Mouse (Mus musculus) G1E-ER4 (cell line): ENCODE results near the gene Lyz1. TPM values are rescaled to one million over a fixed set of nuclear protein-coding genes. Genes with fewer than 3 reads are reported as not detected.

Experiments
- GATA1 ChIP-seq: IDR thresholded peaks from one replicate; pipeline ENCODE4 v1.8.0; 2012; ENCODE audit warnings: low read length, inconsistent platforms
- polyA plus RNA-seq: library from polyadenylated mRNA; stranded (reverse); fragments of >175 nt; gene quantifications from 2 replicates; pipeline ENCODE4 v1.2.3, GENCODE M21; 2012

Lyz1 gene
- polyA plus RNA-seq, 1 experiment: not detected

DNA sequence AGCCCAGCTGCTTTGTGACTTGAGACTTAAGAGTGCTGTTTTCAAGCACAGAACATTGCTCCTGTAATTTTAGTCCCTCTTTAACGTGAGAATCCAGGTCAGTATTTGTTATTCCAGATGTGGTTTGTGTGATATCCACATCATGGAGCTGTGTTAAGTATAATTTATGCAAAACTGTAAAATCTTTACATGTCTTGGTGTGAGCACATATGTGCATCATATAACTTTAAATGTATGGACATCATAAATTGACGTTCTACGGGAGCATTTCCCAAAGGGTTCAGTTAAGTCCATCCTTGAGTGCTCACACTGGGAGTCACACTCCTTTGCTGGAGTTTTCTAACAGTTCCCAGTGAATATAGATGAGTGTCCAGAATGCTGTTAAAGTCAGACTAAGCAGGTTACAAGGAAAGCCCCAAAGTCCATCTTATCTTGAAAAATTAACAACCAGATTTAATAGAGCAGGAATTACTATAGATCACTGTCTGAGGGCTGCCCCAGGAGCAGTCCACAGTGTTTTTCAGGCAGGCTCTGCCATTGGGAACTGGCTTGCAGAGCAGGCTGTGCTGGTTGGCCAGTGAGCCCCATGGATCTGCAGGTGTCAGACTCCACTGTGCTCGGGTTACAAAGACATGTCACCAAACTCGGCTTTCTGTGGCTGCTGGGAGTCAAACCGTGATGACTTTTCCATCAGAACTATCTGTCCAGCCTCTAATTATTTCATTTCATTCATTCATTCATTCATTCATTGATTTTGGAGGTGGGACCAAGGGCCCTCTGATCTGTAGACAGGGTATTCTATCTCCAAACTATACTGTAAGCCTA is 2.4 kb downstream of the Lyz1 start:
- TF ChIP-seq GATA1: no peak

GRCm38 (mm10) chr10:117288197-117289033 is 4.3 kb downstream of the Lyz1 start:
- no peak for TF ChIP-seq GATA1

- no peak for TF ChIP-seq GATA1
Observed at GRCm38 (mm10) chr10:117287226-117287850, 5.3 kb downstream of the Lyz1 start.

DNA sequence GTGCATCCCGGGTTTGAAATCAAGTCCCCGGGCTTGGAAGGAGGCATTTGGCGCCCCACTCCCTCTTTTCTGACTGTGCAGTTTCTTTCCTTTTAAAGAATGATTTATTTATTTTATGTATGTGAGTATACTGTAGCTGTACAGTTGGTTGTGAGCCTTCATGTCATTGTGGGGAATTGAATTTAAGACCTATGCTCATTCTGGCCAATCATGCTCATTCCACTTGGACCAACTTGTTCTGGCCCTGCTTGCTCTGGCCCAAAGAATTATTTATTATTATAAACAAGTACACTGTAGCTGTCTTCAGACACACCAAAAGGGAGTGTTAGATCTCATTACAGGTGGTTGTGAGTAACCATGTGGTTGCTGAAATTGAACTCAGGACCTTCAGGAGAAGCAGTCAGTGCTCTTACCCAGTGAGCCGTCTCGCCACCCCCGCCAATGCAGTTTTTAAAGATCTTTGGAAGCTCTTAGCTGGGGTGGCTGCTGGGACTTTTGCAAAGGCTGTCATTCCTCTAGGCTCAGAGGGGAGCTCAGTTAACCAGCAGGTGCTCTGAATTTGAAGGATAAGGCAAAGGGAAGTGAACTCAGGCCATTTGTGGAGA is 6.2 kb downstream of the Lyz1 start:
- no peak for TF ChIP-seq GATA1

- no peak for TF ChIP-seq GATA1
Observed at GRCm38 (mm10) chr10:117284578-117285520, 7.8 kb downstream of the Lyz1 start.

GRCm38 (mm10) chr10:117283871-117284577 is 8.6 kb downstream of the Lyz1 start:
- TF ChIP-seq GATA1: no peak

GRCm38 (mm10) chr10:117282551-117282950 is 10.1 kb downstream of the Lyz1 start:
- TF ChIP-seq GATA1: no peak

DNA sequence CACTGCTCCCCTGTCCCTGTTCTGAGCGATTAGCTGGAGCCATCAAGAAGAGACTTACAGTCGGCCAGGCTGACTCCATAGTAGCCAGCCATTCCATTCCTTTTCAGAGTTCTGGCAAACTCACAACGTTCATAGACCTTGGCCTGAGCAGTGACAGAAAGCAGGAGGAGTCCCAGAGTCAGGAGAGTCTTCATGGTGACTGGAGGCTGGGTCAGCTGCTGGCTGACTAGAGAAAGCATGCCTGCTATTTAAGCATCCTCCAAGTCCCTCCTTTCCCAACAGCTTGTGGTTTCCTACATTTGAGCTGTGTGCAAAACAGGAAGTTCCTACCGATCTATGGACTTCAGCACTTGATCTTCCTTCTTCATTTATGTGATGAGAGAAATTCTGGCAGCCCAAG is 10.6 kb downstream of the Lyz1 start, which contains the start of gene Lyz2:
Gene Lyz2, minus strand, starts transcription at position 273 of the 400 bp plus-strand sequence.
- TF ChIP-seq GATA1: no peak

DNA sequence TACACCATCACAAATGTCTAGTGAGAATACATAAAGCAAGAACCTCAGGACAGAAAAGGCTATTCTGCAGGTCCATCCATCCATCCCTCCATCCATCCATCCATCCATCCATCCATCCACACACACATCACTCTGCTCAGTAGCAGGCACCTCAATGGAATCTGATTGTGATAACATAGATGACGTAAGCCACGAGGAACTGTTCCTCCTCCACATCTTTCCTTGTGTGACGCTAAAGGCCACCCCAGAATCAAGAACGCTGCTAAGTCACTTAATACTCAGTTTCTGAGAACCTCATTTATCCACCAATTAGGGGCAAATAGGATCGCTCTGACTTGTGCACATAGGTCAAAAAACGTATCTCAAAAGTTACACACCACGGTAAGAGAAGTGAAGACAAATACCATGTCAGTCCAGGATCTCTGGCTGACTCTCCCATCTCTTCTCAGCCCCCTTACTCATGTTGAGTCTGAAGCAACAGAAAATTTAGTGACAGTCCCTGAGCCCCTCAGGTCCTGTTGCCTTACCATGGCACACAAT is 11.2 kb downstream of the Lyz1 start:
- TF ChIP-seq GATA1: no peak

DNA sequence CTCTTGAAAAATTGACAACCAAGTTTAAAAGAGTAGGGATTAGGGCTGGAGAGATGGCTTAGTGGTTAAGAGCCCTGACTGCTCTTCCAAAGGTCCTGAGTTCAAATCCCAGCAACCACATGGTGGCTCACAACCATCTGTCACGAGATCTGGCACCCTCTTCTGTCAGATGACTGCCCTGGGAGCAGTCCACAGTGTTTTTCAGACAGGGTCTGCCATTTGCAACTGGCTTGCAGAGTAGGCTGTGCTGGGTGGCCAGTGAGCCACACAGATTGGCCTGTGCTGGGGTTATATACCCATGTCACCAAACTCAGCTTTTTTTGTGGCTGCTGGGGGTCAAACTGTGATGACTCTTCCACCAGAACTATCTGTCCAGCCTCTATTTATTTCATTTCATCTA is 12.7 kb downstream of the Lyz1 start:
- no peak for TF ChIP-seq GATA1

DNA sequence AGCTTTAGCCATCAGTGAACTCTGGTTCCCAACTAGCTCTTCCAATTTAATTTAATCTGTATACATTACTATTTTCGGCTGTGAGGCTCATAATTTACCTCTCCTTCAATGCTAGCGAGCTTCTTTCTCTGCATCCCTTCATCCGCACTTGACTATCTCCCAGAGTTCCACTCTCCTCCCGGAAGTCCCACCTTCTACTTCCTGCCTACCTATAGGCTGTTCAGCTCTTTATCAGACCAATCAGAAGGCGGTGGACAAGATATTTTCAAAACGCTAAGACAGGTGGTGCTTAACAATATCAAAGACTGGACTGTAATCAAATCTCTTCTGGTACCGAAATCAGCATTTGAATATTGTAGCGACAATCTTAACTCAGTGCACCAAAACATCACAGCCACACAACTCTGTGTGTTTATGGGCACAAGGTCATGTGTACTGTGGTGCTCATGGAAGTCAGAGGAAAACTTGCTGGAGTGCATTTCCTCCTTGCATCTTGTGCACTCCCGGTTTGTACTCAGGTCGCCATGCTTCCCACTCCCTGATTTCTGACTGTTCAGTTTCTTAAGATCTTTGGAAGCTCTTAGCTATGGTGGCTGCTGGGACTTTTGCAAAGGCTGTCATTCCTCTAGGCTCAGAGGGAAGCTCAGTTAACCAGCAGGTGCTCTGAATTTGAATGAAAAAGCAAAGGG is 16.8 kb downstream of the Lyz1 start:
- no peak for TF ChIP-seq GATA1

DNA sequence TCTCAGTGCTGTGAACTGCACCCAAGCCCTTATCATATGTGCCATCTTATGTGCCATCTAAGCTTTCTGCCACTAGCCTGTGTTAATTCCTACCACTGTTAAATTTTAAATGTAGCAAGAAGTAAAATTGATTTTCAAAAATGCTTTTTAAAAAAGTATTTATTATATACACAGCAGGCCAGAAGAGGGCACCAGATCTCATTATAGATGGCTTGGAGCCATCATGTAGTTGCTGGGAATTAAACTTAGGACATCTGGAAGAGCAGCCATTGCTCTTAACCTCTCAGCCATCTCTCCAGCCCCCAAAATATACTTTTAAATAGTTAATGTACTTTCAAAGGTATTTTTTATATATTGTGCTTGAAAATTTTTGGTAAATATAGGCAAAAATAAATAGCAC is 20.6 kb downstream of the Lyz1 start:
- TF ChIP-seq GATA1: no peak

- no peak for TF ChIP-seq GATA1
Observed at GRCm38 (mm10) chr10:117259870-117260269, 32.8 kb downstream of the Lyz1 start.
